Mouse (Mus musculus) urinary bladder, postnatal 14 days (tissue): ENCODE results near the gene Cd2ap.

Source experiments
- DNase-seq: peaks from one replicate; pipeline ENCODE4 v3.0.0; 2021; ENCODE audit warnings: low spot score

Gene Cd2ap

DNA sequence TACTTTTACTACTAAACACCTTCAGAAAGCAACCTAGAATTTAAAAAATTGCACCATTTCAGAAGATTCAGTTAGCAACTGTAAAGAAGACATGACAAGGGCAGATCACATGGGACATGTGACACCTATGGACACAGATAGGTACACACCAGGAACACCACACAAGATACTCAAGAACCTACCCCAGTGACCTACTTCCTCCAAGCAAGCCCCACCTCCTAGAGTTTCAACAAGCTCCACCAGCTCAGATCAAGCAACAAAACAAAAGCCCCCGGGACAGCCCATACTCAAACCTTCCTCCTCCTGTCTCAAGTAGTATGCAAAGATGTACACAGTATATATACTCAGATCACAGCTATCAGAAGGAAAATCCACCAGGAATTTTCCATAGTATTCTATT, 16.1 kb downstream of the Cd2ap start:
- no peak for DNase-seq

DNA sequence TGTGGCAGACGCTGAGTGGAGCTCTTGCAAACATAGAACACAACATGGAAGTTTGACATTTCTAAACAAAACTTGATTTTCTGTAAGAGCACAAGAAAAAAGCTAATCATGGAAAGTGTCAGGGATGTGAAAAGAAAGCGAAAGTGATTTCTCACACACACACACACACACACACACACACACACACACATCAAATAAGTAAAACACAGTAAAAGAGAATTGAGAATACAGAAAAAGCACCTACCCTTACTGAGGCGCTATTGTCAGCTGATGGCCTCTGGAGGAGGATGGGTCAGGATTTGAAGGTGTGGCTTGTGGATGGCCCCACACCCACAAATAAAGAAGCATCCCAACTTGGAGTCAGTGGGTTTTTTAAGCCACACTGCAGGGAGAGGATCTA, 19.0 kb downstream of the Cd2ap start:
- no peak for DNase-seq

GRCm38 (mm10) chr17:42847108-42847507, 29.4 kb downstream of the Cd2ap start:
- no peak for DNase-seq

GRCm38 (mm10) chr17:42837193-42837592, 39.3 kb downstream of the Cd2ap start:
- DNase-seq: no peak

- no peak for DNase-seq
These were observed 53.7 kb downstream of the Cd2ap start for GRCm38 (mm10) chr17:42822787-42823186.

- DNase-seq: no peak
These were observed 61.1 kb downstream of the Cd2ap start for GRCm38 (mm10) chr17:42815374-42815773.

- no peak for DNase-seq
These were observed 84.0 kb downstream of the Cd2ap start for GRCm38 (mm10) chr17:42792412-42792975.

DNA sequence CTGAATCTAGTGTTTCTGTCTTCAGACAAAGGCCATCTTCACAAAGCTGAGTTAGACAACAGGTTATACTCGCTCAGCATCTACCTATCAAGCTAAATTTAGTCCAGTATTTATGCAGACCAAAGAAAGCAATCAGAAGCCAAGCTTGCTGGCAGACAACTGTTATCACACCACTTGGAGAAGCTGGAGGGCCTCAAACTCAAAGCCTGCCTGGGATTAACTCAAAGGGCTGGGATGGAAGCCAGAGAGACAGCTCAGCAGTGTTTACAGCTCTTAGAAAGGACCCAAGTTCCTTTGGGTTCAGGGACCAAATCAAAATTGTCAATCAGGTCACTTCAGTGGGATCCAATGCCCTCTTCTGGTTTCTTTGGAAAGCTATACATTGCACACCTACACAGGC, 85.7 kb downstream of the Cd2ap start:
- peak; percentile 22 for DNase-seq

- DNase-seq: no peak
These were observed 86.7 kb downstream of the Cd2ap start for GRCm38 (mm10) chr17:42789723-42790122.

GRCm38 (mm10) chr17:42788686-42789453, 87.6 kb downstream of the Cd2ap start:
- peak; percentile 12 for DNase-seq

- peak; percentile 70 for DNase-seq
These were observed 94.2 kb downstream of the Cd2ap start for GRCm38 (mm10) chr17:42782156-42782757.

GRCm38 (mm10) chr17:42753791-42754190, 122.7 kb downstream of the Cd2ap start:
- no peak for DNase-seq

GRCm38 (mm10) chr17:42752173-42752572, 124.3 kb downstream of the Cd2ap start:
- peak; percentile 7 for DNase-seq

GRCm38 (mm10) chr17:42745657-42746420, 130.6 kb downstream of the Cd2ap start:
- DNase-seq: no peak
